Mouse (Mus musculus) liver, embryonic 14.5 days (tissue): Measurements from ENCODE around the gene Rgs16. TPM values are rescaled to one million over a fixed set of nuclear protein-coding genes. Genes with fewer than 3 reads are reported as not detected.

Experiments
- ATAC-seq: fragments of 200-750 bp; cut with Nextera tagmentation; 2 replicates; pipeline ENCODE4 v1.8.0; 2017; ENCODE audit warnings: moderate number of reproducible peaks, mild to moderate bottlenecking, moderate library complexity; ENCODE audit not compliant: insufficient read depth
- DNase-seq, 3 experiments: peaks; one replicate each; pipeline ENCODE4 v3.0.0-alpha.2; 2012 to 2013; ENCODE audit warnings: low read depth in 3 of 3, low spot score in 3 of 3
- H3K27ac ChIP-seq: fragments of 300-500 bp; sonication (generic); 2 replicates; pipeline ENCODE4 v1.5.1; 2014; ENCODE audit warnings: moderate library complexity, mild to moderate bottlenecking, control low read depth, inconsistent platforms
- H3K27me3 ChIP-seq: fragments of 300-500 bp; sonication (generic); 2 replicates; pipeline ENCODE4 v1.6.1; 2014; ENCODE audit warnings: mild to moderate bottlenecking, low read length, moderate library complexity; ENCODE audit not compliant: control insufficient read depth, insufficient read depth
- H3K36me3 ChIP-seq: fragments of 300-500 bp; sonication (generic); replicated peaks from 2 replicates; pipeline ENCODE4 v1.6.1; 2014; ENCODE audit warnings: low read depth; ENCODE audit not compliant: control insufficient read depth, insufficient read depth
- H3K4me1 ChIP-seq, 2 experiments: fragments of 200-500 bp in 1 of 2; fragments of 300-500 bp in 1 of 2; sonication (generic) in 1 of 2; replicated peaks; 2 replicates each; pipeline ENCODE4 v1.6.1; 2012 to 2014; ENCODE audit warnings: antibody characterized with exemption in 1 of 2, inconsistent platforms in 1 of 2, low read length in 1 of 2; ENCODE audit not compliant: control insufficient read depth in 2 of 2, insufficient read depth in 2 of 2
- H3K4me2 ChIP-seq: fragments of 300-500 bp; sonication (generic); 2 replicates; pipeline ENCODE4 v1.6.1; 2014; ENCODE audit warnings: low read depth, mild to moderate bottlenecking, control low read depth, moderate library complexity
- H3K4me3 ChIP-seq, 2 experiments: fragments of 200-500 bp in 1 of 2; fragments of 300-500 bp in 1 of 2; sonication (generic) in 1 of 2; 2 replicates each; pipeline ENCODE4 v1.5.1; 2012 to 2014; ENCODE audit warnings: low read depth in 2 of 2, low read length in 2 of 2, mild to moderate bottlenecking in 2 of 2, control low read depth in 1 of 2, inconsistent platforms in 1 of 2, moderate library complexity in 1 of 2; ENCODE audit not compliant: insufficient read depth in 1 of 2
- H3K9ac ChIP-seq: fragments of 300-500 bp; sonication (generic); replicated peaks from 2 replicates; pipeline ENCODE4 v1.6.1; 2014; ENCODE audit warnings: mild to moderate bottlenecking, control low read depth, moderate library complexity
- H3K9me3 ChIP-seq: fragments of 300-500 bp; sonication (generic); 2 replicates; pipeline ENCODE4 v1.6.1; 2016; ENCODE audit warnings: low read length, mixed read lengths; ENCODE audit not compliant: control insufficient read depth
- CTCF ChIP-seq: IDR thresholded peaks from 2 replicates; pipeline ENCODE4 v1.5.1; 2016; ENCODE audit warnings: antibody characterized with exemption, low read depth, control low read depth
- EP300 ChIP-seq: IDR thresholded peaks from 2 replicates; pipeline ENCODE4 v1.6.1; 2016; ENCODE audit warnings: antibody characterized with exemption, low read depth
- WGBS: fragments of 180-500 bp; shearing (Covaris S2); extraction: QIAGEN DNeasy Blood & Tissue Kit; methylation state at CpG from one replicate; pipeline ENCODE4 v1.1.7; 2014; ENCODE audit not compliant: insufficient replicate concordance; 5-methylcytosine and 5-hydroxymethylcytosine counted together
- polyA plus RNA-seq, 2 experiments: library from polyadenylated mRNA; depleted of rRNA in 1 of 2; stranded (reverse) in 1 of 2; unstranded in 1 of 2; fragments of >200 nt; fragmentation: Nextera tagmentation in 1 of 2; extraction: Ambion mirVana in 1 of 2; gene quantifications; 2 replicates each; pipeline versions ENCODE4 v1.2.1 to v1.2.3; 2012 to 2014

Gene Rgs16
- polyA plus RNA-seq (2012; rRNA removed) (0.08 and 0.16 TPM in 2 replicates), polyA plus RNA-seq (2014; fragmentation: Nextera tagmentation; extraction: Ambion mirVana) (0.19 TPM in 1 of 2 replicates, not detected in the other)

GRCm38 (mm10) chr1:153740145-153740544 lies at the start of gene Rgs16:
Gene Rgs16, plus strand, starts transcription at chr1:153740349.
- Histone ChIP-seq H3K27me3 (peaks cover 24% of the 10 kb centered on the region), H3K4me2 (peak within 1 kb of the TSS; percentile 49), H3K4me1 (no peaks in the 10 kb centered on the region; a peak in 1 of 4 replicates), H3K4me3 (peak within 1 kb of the TSS; percentile 14 to 26; a peak in 2 of 4 replicates), H3K27ac (no peak within 1 kb of the TSS), H3K36me3 (no peaks in the 10 kb centered on the region), H3K9ac (no peak within 1 kb of the TSS), H3K9me3 (no peaks in the 10 kb centered on the region)
- under 1% methylated on average over 28 of the region's 28 CpGs for WGBS
- TF ChIP-seq CTCF = no peak
- no peak for TF ChIP-seq EP300
- DNase-seq (no peak), ATAC-seq (peak; percentile 48; the same call in 1 of the 2 replicates)

GRCm38 (mm10) chr1:153692526-153692925 lies 47.6 kb upstream of the Rgs16 start:
- H3K4me1 ChIP-seq = no peaks in the 10 kb centered on the region; a peak in 1 of 4 replicates
- H3K27me3 ChIP-seq = no peaks in the 10 kb centered on the region
- 48% methylated on average over 6 of the region's 6 CpGs for WGBS
- no peak overlapping the region for H3K4me2 ChIP-seq
- TF ChIP-seq EP300 (no peak), CTCF (no peak)
- no peaks in the 10 kb centered on the region for H3K9me3 ChIP-seq
- no peak overlapping the region for H3K4me3 ChIP-seq
- no peak overlapping the region for H3K9ac ChIP-seq
- H3K36me3 ChIP-seq = no peaks in the 10 kb centered on the region
- no peak for ATAC-seq
- H3K27ac ChIP-seq = no peak overlapping the region
- DNase-seq = no peak

- Histone ChIP-seq H3K4me3 (no peak overlapping the region), H3K9ac (no peak overlapping the region), H3K27me3 (no peaks in the 10 kb centered on the region), H3K36me3 (no peaks in the 10 kb centered on the region), H3K27ac (no peak overlapping the region), H3K9me3 (no peaks in the 10 kb centered on the region), H3K4me1 (no peaks in the 10 kb centered on the region; a peak in 1 of 4 replicates), H3K4me2 (no peak overlapping the region)
- TF ChIP-seq CTCF (no peak), EP300 (no peak)
- DNase-seq (no peak), ATAC-seq (no peak)
- 72% methylated on average over 6 of the region's 6 CpGs for WGBS
Measured at GRCm38 (mm10) chr1:153694372-153695120, 45.6 kb upstream of the Rgs16 start.

GRCm38 (mm10) chr1:153695398-153695797 lies 44.8 kb upstream of the Rgs16 start:
- H3K4me3 ChIP-seq = no peak overlapping the region
- H3K9ac ChIP-seq = no peak overlapping the region
- H3K4me1 ChIP-seq = no peaks in the 10 kb centered on the region; a peak in 1 of 4 replicates
- no peak overlapping the region for H3K4me2 ChIP-seq
- WGBS = 72% methylated on average over 10 of the region's 10 CpGs
- ATAC-seq (no peak), DNase-seq (no peak)
- no peaks in the 10 kb centered on the region for H3K9me3 ChIP-seq
- H3K36me3 ChIP-seq = no peaks in the 10 kb centered on the region
- TF ChIP-seq CTCF (no peak), EP300 (no peak)
- no peaks in the 10 kb centered on the region for H3K27me3 ChIP-seq
- H3K27ac ChIP-seq = no peak overlapping the region

- Histone ChIP-seq H3K36me3 (no peaks in the 10 kb centered on the region), H3K4me3 (no peak overlapping the region), H3K27ac (no peak overlapping the region), H3K9me3 (no peaks in the 10 kb centered on the region), H3K4me1 (no peaks in the 10 kb centered on the region; a peak in 1 of 4 replicates), H3K9ac (no peak overlapping the region), H3K4me2 (no peak overlapping the region), H3K27me3 (no peaks in the 10 kb centered on the region)
- 71% methylated on average over 11 of the region's 11 CpGs for WGBS
- ATAC-seq (no peak), DNase-seq (no peak)
- TF ChIP-seq CTCF = no peak
Measured at GRCm38 (mm10) chr1:153696093-153696492, 44.1 kb upstream of the Rgs16 start.
